Mouse (Mus musculus) CH12.LX (cell line): ENCODE measurements around the gene Sar1a. TPM values are rescaled to one million over a fixed set of nuclear protein-coding genes. Genes with fewer than 3 reads are reported as not detected.

Source experiments
- DNase-seq: peaks from one replicate; pipeline ENCODE4 v3.0.0-alpha.2; 2013; ENCODE audit errors: extremely low read depth
- H3K27ac ChIP-seq: 2 replicates; pipeline ENCODE4 v1.5.1; 2012; ENCODE audit warnings: low read depth, mild to moderate bottlenecking, control low read depth, moderate library complexity; ENCODE audit not compliant: insufficient read depth
- H3K27me3 ChIP-seq: replicated peaks from 2 replicates; pipeline ENCODE3; 2012; ENCODE audit warnings: inconsistent platforms
- H3K36me3 ChIP-seq, 2 experiments: replicated peaks in 1 of 2; 2 replicates each; pipeline versions ENCODE3 to v1.6.1; 2012; ENCODE audit warnings: inconsistent platforms in 1 of 2, low read length in 1 of 2, mild to moderate bottlenecking in 1 of 2, mixed read lengths in 1 of 2, moderate library complexity in 1 of 2; ENCODE audit not compliant: control insufficient read depth in 1 of 2, insufficient read depth in 1 of 2
- H3K4me1 ChIP-seq, 2 experiments: 2 replicates each; pipeline ENCODE4 v1.6.1; 2012; ENCODE audit warnings: inconsistent platforms in 1 of 2, moderate library complexity in 1 of 2; ENCODE audit not compliant: insufficient read depth in 2 of 2, control insufficient read depth in 1 of 2
- H3K4me2 ChIP-seq: 2 replicates; pipeline ENCODE4 v1.6.1; 2012; ENCODE audit warnings: low read depth, mild to moderate bottlenecking, control low read depth; ENCODE audit not compliant: poor library complexity, insufficient read depth, severe bottlenecking
- H3K4me3 ChIP-seq, 3 experiments: fragments of 150-350 bp in 1 of 3; sonication (generic) in 1 of 3; replicated peaks in 1 of 3; 2 replicates each; pipeline versions ENCODE3 to v1.5.1; 2011 to 2012; ENCODE audit warnings: low read depth in 2 of 3, low read length in 2 of 3, mild to moderate bottlenecking in 2 of 3, moderate library complexity in 2 of 3, control low read depth in 1 of 3, improper control_type of control experiment in 1 of 3, inconsistent platforms in 1 of 3, mixed read lengths in 1 of 3; ENCODE audit not compliant: poor library complexity in 1 of 3
- H3K79me2 ChIP-seq: replicated peaks from 2 replicates; pipeline ENCODE4 v1.6.1; 2012; ENCODE audit warnings: mild to moderate bottlenecking, moderate library complexity; ENCODE audit not compliant: control insufficient read depth, poor library complexity, insufficient read depth, severe bottlenecking; ENCODE audit errors: extremely low read depth
- H3K9ac ChIP-seq: 2 replicates; pipeline ENCODE4 v1.6.1; 2012; ENCODE audit warnings: low read depth, mild to moderate bottlenecking, control low read depth, moderate library complexity; ENCODE audit not compliant: insufficient read depth
- H3K9me3 ChIP-seq: replicated peaks from 2 replicates; pipeline ENCODE3; 2012; ENCODE audit warnings: low read length, inconsistent platforms, mixed read lengths
- BHLHE40 ChIP-seq: IDR thresholded peaks from 2 replicates; pipeline ENCODE4 v1.6.1; 2011; ENCODE audit warnings: mild to moderate bottlenecking, low read depth, low read length, improper control_type of control experiment
- CHD1 ChIP-seq: IDR thresholded peaks from 2 replicates; pipeline ENCODE4 v1.6.1; 2012; ENCODE audit warnings: low read depth, low read length, improper control_type of control experiment, inconsistent platforms
- CHD2 ChIP-seq: IDR thresholded peaks from 2 replicates; pipeline ENCODE4 v1.6.1; 2011; ENCODE audit warnings: low read length, improper control_type of control experiment
- E2F4 ChIP-seq: IDR thresholded peaks from 2 replicates; pipeline ENCODE4 v1.6.1; 2011; ENCODE audit warnings: low read depth, low read length, improper control_type of control experiment; ENCODE audit not compliant: insufficient replicate concordance
- EP300 ChIP-seq: IDR thresholded peaks from 2 replicates; pipeline ENCODE4 v1.6.1; 2011; ENCODE audit warnings: low read length, improper control_type of control experiment
- ETS1 ChIP-seq: conservative IDR thresholded peaks from 2 replicates; pipeline ENCODE4 v1.6.1; 2012; ENCODE audit warnings: low read depth, mild to moderate bottlenecking, inconsistent platforms, low read length, improper control_type of control experiment, moderate library complexity
- GABPA ChIP-seq: IDR thresholded peaks from 2 replicates; pipeline ENCODE4 v1.6.1; 2012; ENCODE audit warnings: low read depth, low read length, improper control_type of control experiment, inconsistent platforms; ENCODE audit not compliant: insufficient replicate concordance
- IRF4 ChIP-seq: IDR thresholded peaks from 2 replicates; pipeline ENCODE4 v1.6.1; 2014; ENCODE audit warnings: low read depth, mild to moderate bottlenecking, inconsistent platforms, low read length, improper control_type of control experiment
- JUN ChIP-seq: IDR thresholded peaks from 2 replicates; pipeline ENCODE4 v1.6.1; 2011; ENCODE audit warnings: low read depth, mild to moderate bottlenecking, low read length, improper control_type of control experiment, moderate library complexity; ENCODE audit not compliant: insufficient read depth
- JUND ChIP-seq: conservative IDR thresholded peaks from 2 replicates; pipeline ENCODE4 v1.6.1; 2011; ENCODE audit warnings: low read depth, low read length, improper control_type of control experiment
- KAT2A ChIP-seq: IDR thresholded peaks from 2 replicates; pipeline ENCODE4 v1.6.1; 2012; ENCODE audit warnings: low read length, improper control_type of control experiment, inconsistent platforms; ENCODE audit not compliant: insufficient replicate concordance
- MAX ChIP-seq: IDR thresholded peaks from 2 replicates; pipeline ENCODE4 v1.6.1; 2011; ENCODE audit warnings: low read length, improper control_type of control experiment
- MAZ ChIP-seq: IDR thresholded peaks from 2 replicates; pipeline ENCODE4 v1.6.1; 2012; ENCODE audit warnings: low read depth, mild to moderate bottlenecking, inconsistent platforms, low read length, improper control_type of control experiment, moderate library complexity
- MEF2A ChIP-seq: IDR thresholded peaks from 2 replicates; pipeline ENCODE4 v1.6.1; 2014; ENCODE audit warnings: low read depth, mild to moderate bottlenecking, inconsistent platforms, low read length, improper control_type of control experiment, borderline replicate concordance
- NELFE ChIP-seq: IDR thresholded peaks from 2 replicates; pipeline ENCODE4 v1.6.1; 2011; ENCODE audit warnings: low read depth, low read length, improper control_type of control experiment
- NRF1 ChIP-seq: IDR thresholded peaks from 2 replicates; pipeline ENCODE4 v1.6.1; 2014; ENCODE audit warnings: low read depth, mild to moderate bottlenecking, inconsistent platforms, low read length, improper control_type of control experiment, moderate library complexity
- RCOR1 ChIP-seq: conservative IDR thresholded peaks from 2 replicates; pipeline ENCODE4 v1.6.1; 2012; ENCODE audit warnings: low read depth, mild to moderate bottlenecking, inconsistent platforms, low read length, improper control_type of control experiment
- SMC3 ChIP-seq: IDR thresholded peaks from 2 replicates; pipeline ENCODE4 v1.6.1; 2011; ENCODE audit warnings: low read depth, low read length, improper control_type of control experiment
- TCF12 ChIP-seq: IDR thresholded peaks from 2 replicates; pipeline ENCODE4 v1.6.1; 2014; ENCODE audit warnings: low read depth, mild to moderate bottlenecking, inconsistent platforms, low read length, improper control_type of control experiment
- UBTF ChIP-seq: IDR thresholded peaks from 2 replicates; pipeline ENCODE4 v1.6.1; 2012; ENCODE audit warnings: low read depth, mild to moderate bottlenecking, inconsistent platforms, low read length, improper control_type of control experiment, moderate library complexity
- USF2 ChIP-seq: conservative IDR thresholded peaks from 2 replicates; pipeline ENCODE4 v1.6.1; 2011; ENCODE audit warnings: low read depth, low read length, improper control_type of control experiment
- ZKSCAN1 ChIP-seq: IDR thresholded peaks from 2 replicates; pipeline ENCODE4 v1.6.1; 2012; ENCODE audit warnings: low read depth, inconsistent platforms, low read length, improper control_type of control experiment, borderline replicate concordance
- ZMIZ1 ChIP-seq: IDR thresholded peaks from 2 replicates; pipeline ENCODE4 v1.6.1; 2012; ENCODE audit warnings: low read depth, mild to moderate bottlenecking, inconsistent platforms, low read length, improper control_type of control experiment
- ZNF384 ChIP-seq: IDR thresholded peaks from 2 replicates; pipeline ENCODE4 v1.6.1; 2012; ENCODE audit warnings: low read depth, low read length, improper control_type of control experiment, inconsistent platforms
- dilution Hi-C: fragments of 300-500 bp; cut with MboI; formaldehyde crosslinking; loops from 2 replicates; pipeline ENCODE4 v1.14.3; 2020; ENCODE audit warnings: low sequenced_read_pairs; ENCODE audit not compliant: extremely low pct_unique_long_range_greater_than_20kb, extremely low pct_ligation_motif_present
- in situ Hi-C: fragments of 300-500 bp; cut with MboI; formaldehyde crosslinking; loops from 3 replicates; pipeline ENCODE4 v1.14.3; 2019; ENCODE audit warnings: low sequenced_read_pairs, low pct_ligation_motif_present, low pct_unique_long_range_greater_than_20kb, mixed read lengths
- polyA plus RNA-seq: library from polyadenylated mRNA; unstranded; fragments of >175 nt; gene quantifications from 2 replicates; pipeline ENCODE4 v1.2.1, GENCODE M21; 2012; ENCODE audit warnings: low read depth; ENCODE audit not compliant: insufficient read length
- total RNA-seq, 2 experiments: library from RNA; depleted of rRNA; stranded (reverse); fragments of 300-350 nt in 1 of 2; fragments of >200 nt in 1 of 2; gene quantifications; 2 replicates each; pipeline ENCODE4 v1.2.3; 2012 to 2014

Sar1a gene
- total and polyA plus RNA-seq, 3 experiments, result 97.1 to 184 (median 166) TPM

- no peak overlapping the region for H3K4me2 ChIP-seq
- no peaks in the 10 kb centered on the region for H3K79me2 ChIP-seq
- H3K27ac ChIP-seq, result no peak overlapping the region
- dilution Hi-C loops, result no loop called here
- no peak overlapping the region for H3K9ac ChIP-seq
- no peak for DNase-seq
- H3K9me3 ChIP-seq, result no peaks in the 10 kb centered on the region
- H3K4me1 ChIP-seq, result peaks cover 0 to 18% of the 10 kb centered on the region in 2 experiments; a peak in 2 of 4 replicates
- in situ Hi-C loops, result no loop called here
- H3K4me3 ChIP-seq, result no peak overlapping the region
- peaks cover 17 to 43% of the 10 kb centered on the region in 2 experiments for H3K36me3 ChIP-seq
- no peaks in the 10 kb centered on the region for H3K27me3 ChIP-seq
- TF ChIP-seq TCF12, result no peak
- no peak for TF ChIP-seq GABPA
- TF ChIP-seq MEF2A, result no peak
- no peak for TF ChIP-seq E2F4
- TF ChIP-seq UBTF, result no peak
- no peak for TF ChIP-seq CHD1
- TF ChIP-seq MAZ, result no peak
- TF ChIP-seq NRF1, result no peak
- no peak for TF ChIP-seq ZKSCAN1
- TF ChIP-seq SMC3, result no peak
- TF ChIP-seq USF2, result no peak
- TF ChIP-seq RCOR1, result no peak
- no peak for TF ChIP-seq JUND
- no peak for TF ChIP-seq EP300
- TF ChIP-seq NELFE, result no peak
- no peak for TF ChIP-seq ZNF384
- TF ChIP-seq KAT2A, result no peak
- TF ChIP-seq ZMIZ1, result no peak
Measured at GRCm38 (mm10) chr10:61704663-61705062, 24.6 kb downstream of the Sar1a start.

- H3K27me3 ChIP-seq, result peaks cover 5% of the 10 kb centered on the region
- H3K4me1 ChIP-seq, result peaks cover 0 to 18% of the 10 kb centered on the region in 2 experiments; a peak in 2 of 4 replicates
- no peak overlapping the region for H3K4me3 ChIP-seq
- H3K36me3 ChIP-seq, result peaks cover 17 to 32% of the 10 kb centered on the region in 2 experiments
- DNase-seq, result peak; percentile 42
- H3K4me2 ChIP-seq, result no peak overlapping the region
- no peak for TF ChIP-seq IRF4
- no peak for TF ChIP-seq CHD1
- no peak for TF ChIP-seq ETS1
- no peak for TF ChIP-seq MAZ
- no peak for TF ChIP-seq JUN
- no peak for TF ChIP-seq CHD2
- TF ChIP-seq ZNF384, result no peak
- no peak for TF ChIP-seq SMC3
- TF ChIP-seq KAT2A, result no peak
- no peak for TF ChIP-seq RCOR1
- no peak for TF ChIP-seq UBTF
- no peak for TF ChIP-seq MAX
- no peak for TF ChIP-seq BHLHE40
- no peak for TF ChIP-seq ZKSCAN1
- no peak for TF ChIP-seq E2F4
- H3K9me3 ChIP-seq, result no peaks in the 10 kb centered on the region
- in situ Hi-C loops (no loop called here), dilution Hi-C loops (no loop called here)
- H3K9ac ChIP-seq, result no peak overlapping the region
- H3K79me2 ChIP-seq, result no peaks in the 10 kb centered on the region
- no peak overlapping the region for H3K27ac ChIP-seq
Measured at GRCm38 (mm10) chr10:61706412-61707375, 26.6 kb downstream of the Sar1a start.
